Mouse (Mus musculus) small intestine, adult 2 months (tissue): ENCODE results near the gene Nckap5l. TPM values are rescaled to one million over a fixed set of nuclear protein-coding genes. Genes with fewer than 3 reads are reported as not detected.

Experiments
- H3K27ac ChIP-seq: fragments of 200-500 bp; 2 replicates; pipeline ENCODE4 v1.5.1; 2012; ENCODE audit warnings: low read depth, low read length, control low read depth, inconsistent platforms; ENCODE audit not compliant: insufficient read depth
- H3K27me3 ChIP-seq: fragments of 200-500 bp; 2 replicates; pipeline ENCODE4 v1.6.1; 2012; ENCODE audit warnings: mild to moderate bottlenecking, moderate library complexity, low read length, inconsistent platforms; ENCODE audit not compliant: control insufficient read depth, insufficient read depth
- H3K36me3 ChIP-seq: fragments of 200-500 bp; 2 replicates; pipeline ENCODE4 v1.6.1; 2012; ENCODE audit warnings: mild to moderate bottlenecking, low read length, control low read depth, inconsistent platforms; ENCODE audit not compliant: control insufficient read depth, insufficient read depth
- H3K4me1 ChIP-seq: fragments of 200-500 bp; 2 replicates; pipeline ENCODE4 v1.6.1; 2012; ENCODE audit warnings: low read length, inconsistent platforms, mixed read lengths; ENCODE audit not compliant: control insufficient read depth, insufficient read depth, insufficient read length
- H3K4me3 ChIP-seq: fragments of 200-500 bp; 2 replicates; pipeline ENCODE4 v1.5.1; 2012; ENCODE audit warnings: low read depth, mild to moderate bottlenecking, control low read depth, inconsistent platforms, low read length, moderate library complexity
- CTCF ChIP-seq: fragments of 200-500 bp; IDR thresholded peaks from 2 replicates; pipeline ENCODE4 v1.5.1; 2012; ENCODE audit warnings: low read depth, mild to moderate bottlenecking, control low read depth, inconsistent platforms, low read length, moderate library complexity, mixed read lengths; ENCODE audit not compliant: insufficient replicate concordance, insufficient read length; ENCODE audit errors: extremely low read depth
- POLR2A ChIP-seq: fragments of 200-500 bp; IDR thresholded peaks from 2 replicates; pipeline ENCODE4 v1.6.1; 2012; ENCODE audit warnings: low read depth, mild to moderate bottlenecking, control low read depth, inconsistent platforms, low read length, moderate library complexity
- WGBS: fragments of 180-500 bp; shearing (Covaris S2); methylation state at CpG from one replicate; pipeline ENCODE4 v1.1.7; 2018; 5-methylcytosine and 5-hydroxymethylcytosine counted together
- polyA plus RNA-seq: library from polyadenylated mRNA; depleted of rRNA; stranded (reverse); fragments of >200 nt; gene quantifications from 2 replicates; pipeline ENCODE4 v1.2.3, GENCODE M21; 2012; rRNA removed

Gene Nckap5l
- polyA plus RNA-seq, 1 experiment: 3.1 TPM

GRCm38 (mm10) chr15:99384071-99384470 is 73.5 kb downstream of the Nckap5l start:
- H3K27me3 ChIP-seq: no peaks in the 10 kb centered on the region

GRCm38 (mm10) chr15:99382893-99383292 is 74.7 kb downstream of the Nckap5l start:
- H3K36me3 ChIP-seq: no peaks in the 10 kb centered on the region
- no peaks in the 10 kb centered on the region for H3K27me3 ChIP-seq
- peaks cover 5% of the 10 kb centered on the region; the same call in 1 of the 2 replicates for H3K4me1 ChIP-seq
- TF ChIP-seq POLR2A: no peak
- no peak for TF ChIP-seq CTCF
- no peak overlapping the region for H3K4me3 ChIP-seq
- no peak overlapping the region for H3K27ac ChIP-seq

More at GRCm38 (mm10) chr15:99384071-99384470, 73.5 kb downstream of the Nckap5l start:
- H3K27ac ChIP-seq: no peak overlapping the region
- 81% methylated on average over 6 of the region's 6 CpGs for WGBS
- no peak overlapping the region for H3K4me3 ChIP-seq
- H3K36me3 ChIP-seq: no peaks in the 10 kb centered on the region
- H3K4me1 ChIP-seq: peaks cover 12% of the 10 kb centered on the region; the same call in 1 of the 2 replicates
- TF ChIP-seq POLR2A: no peak

GRCm38 (mm10) chr15:99376240-99376639 is 81.3 kb downstream of the Nckap5l start:
- Histone ChIP-seq H3K4me1 (no peaks in the 10 kb centered on the region), H3K27ac (no peak overlapping the region), H3K4me3 (no peak overlapping the region), H3K27me3 (no peaks in the 10 kb centered on the region; the same call in 1 of the 2 replicates), H3K36me3 (no peaks in the 10 kb centered on the region)
- WGBS: 95% methylated on average over 5 of the region's 5 CpGs
- TF ChIP-seq POLR2A: no peak
- no peak for TF ChIP-seq CTCF

DNA sequence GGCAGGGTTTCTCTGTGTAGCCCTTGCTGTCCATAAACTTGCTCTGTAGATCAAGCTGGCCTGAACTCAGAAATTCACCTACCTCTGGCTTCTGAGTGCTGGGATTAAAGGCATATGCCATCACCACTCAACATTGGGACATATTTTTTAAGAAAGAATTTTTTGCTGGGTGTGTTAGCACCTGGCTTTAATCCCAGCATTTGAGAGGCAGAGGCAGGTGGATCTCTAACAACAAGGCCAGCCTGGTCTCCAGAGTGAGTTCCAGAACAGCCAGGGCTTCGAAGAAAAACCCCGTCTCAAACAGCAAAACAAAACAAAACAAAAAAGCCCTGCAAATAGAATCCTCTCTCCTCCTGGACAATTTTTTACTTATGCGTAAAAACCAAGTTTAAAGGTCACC is 82.0 kb downstream of the Nckap5l start:
- no peaks in the 10 kb centered on the region for H3K36me3 ChIP-seq
- TF ChIP-seq POLR2A (no peak), CTCF (no peak)
- no peak overlapping the region for H3K27ac ChIP-seq
- no peak overlapping the region for H3K4me3 ChIP-seq
- H3K27me3 ChIP-seq: no peaks in the 10 kb centered on the region; the same call in 1 of the 2 replicates
- 77% methylated on average over 3 of the region's 3 CpGs for WGBS
- no peaks in the 10 kb centered on the region for H3K4me1 ChIP-seq

DNA sequence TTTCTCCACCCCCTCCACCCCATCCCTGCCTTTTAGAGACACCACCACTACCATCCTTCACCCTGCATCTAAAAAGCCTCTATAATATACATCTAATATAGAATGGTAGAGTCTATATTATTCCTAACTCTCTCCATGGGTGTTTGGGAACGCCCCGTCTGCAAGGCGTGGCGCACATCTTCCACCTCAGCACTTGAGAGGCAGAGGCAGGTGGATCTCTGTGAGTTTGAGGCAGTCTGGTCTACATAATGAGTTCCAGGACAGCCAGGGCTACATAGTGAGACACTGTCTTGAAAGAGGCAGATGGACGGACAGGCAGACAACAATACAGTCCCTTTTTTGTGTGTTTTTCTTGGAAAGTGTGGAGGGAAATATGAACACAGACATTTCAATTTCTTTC is 82.5 kb downstream of the Nckap5l start:
- Histone ChIP-seq H3K27ac (no peak overlapping the region), H3K36me3 (no peaks in the 10 kb centered on the region), H3K4me1 (peaks cover 2% of the 10 kb centered on the region; the same call in 1 of the 2 replicates), H3K27me3 (peaks cover 2% of the 10 kb centered on the region; the same call in 1 of the 2 replicates), H3K4me3 (no peak overlapping the region)
- TF ChIP-seq POLR2A (no peak), CTCF (no peak)
- WGBS: 90% methylated on average over 5 of the region's 5 CpGs

DNA sequence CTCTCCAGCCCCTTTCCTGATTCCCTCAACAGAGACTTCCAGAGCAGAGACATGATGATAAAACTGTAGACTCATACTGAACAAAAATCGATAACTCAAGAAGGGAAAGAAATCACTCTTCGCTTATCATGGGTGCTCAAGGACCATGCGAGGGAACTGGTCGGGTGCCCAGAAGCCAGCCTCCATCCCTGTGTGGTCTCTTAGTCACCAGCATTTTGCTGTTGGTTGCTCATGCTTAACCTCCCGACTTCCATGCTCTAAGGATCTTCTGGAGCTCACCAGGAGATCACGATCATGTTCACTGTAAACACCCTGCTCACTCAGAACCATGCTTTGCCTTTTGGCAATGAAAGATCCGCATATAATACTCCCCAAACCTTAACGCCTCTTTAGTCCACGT is 84.8 kb downstream of the Nckap5l start:
- H3K27ac ChIP-seq: no peak overlapping the region
- no peak overlapping the region for H3K4me3 ChIP-seq
- H3K27me3 ChIP-seq: peaks cover 14% of the 10 kb centered on the region; the same call in 1 of the 2 replicates
- peaks cover 2% of the 10 kb centered on the region; the same call in 1 of the 2 replicates for H3K4me1 ChIP-seq
- no peak for TF ChIP-seq CTCF
- no peak for TF ChIP-seq POLR2A
- H3K36me3 ChIP-seq: no peaks in the 10 kb centered on the region
- WGBS: 72% methylated on average over 9 of the region's 9 CpGs

Other genes starting within 250 kb of the Nckap5l start
- 0.56 and 3.0 TPM in 2 replicates for gene Kcnh3, start 232.9 kb downstream of the Nckap5l start, polyA plus RNA-seq
- 46.5 and 96.6 TPM in 2 replicates for gene Mcrs1, start 205.8 kb downstream of the Nckap5l start, polyA plus RNA-seq
- 14.4 and 20.8 TPM in 2 replicates for gene Prpf40b, start 162.7 kb downstream of the Nckap5l start, polyA plus RNA-seq
- not detected in 2 replicates for gene Fam186b, start 161.9 kb downstream of the Nckap5l start, polyA plus RNA-seq
- 4.2 and 8.2 TPM in 2 replicates for gene Fmnl3, start 87.3 kb downstream of the Nckap5l start, polyA plus RNA-seq
- gene Tmbim6, start 64.9 kb downstream of the Nckap5l start, polyA plus RNA-seq: 672 and 1,662 TPM in 2 replicates
- gene Bcdin3d, start 17.0 kb upstream of the Nckap5l start, polyA plus RNA-seq: 2.7 and 5.2 TPM in 2 replicates
- gene Faim2, start 70.4 kb upstream of the Nckap5l start, polyA plus RNA-seq: 1.3 and 1.7 TPM in 2 replicates
- gene Aqp2, start 121.3 kb upstream of the Nckap5l start, polyA plus RNA-seq: not detected in 2 replicates
- 0.20 and 52.4 TPM in 2 replicates for gene Aqp5, start 133.0 kb upstream of the Nckap5l start, polyA plus RNA-seq
- not detected in 2 replicates for gene Aqp6, start 143.7 kb upstream of the Nckap5l start, polyA plus RNA-seq
- 6.8 and 12.5 TPM in 2 replicates for gene Racgap1, start 193.9 kb upstream of the Nckap5l start, polyA plus RNA-seq
- 0.30 and 0.70 TPM in 2 replicates for gene Asic1, start 212.6 kb upstream of the Nckap5l start, polyA plus RNA-seq
- 9.5 and 23.8 TPM in 2 replicates for gene Smarcd1, start 244.4 kb upstream of the Nckap5l start, polyA plus RNA-seq
- gene Gm17349, start 247.7 kb upstream of the Nckap5l start, polyA plus RNA-seq: 3.0 TPM in 1 of 2 replicates, not detected in the other